Mouse (Mus musculus) right cerebral cortex, adult 2 months (tissue): ENCODE measurements around the gene Asah2.
"Not testable (repeated sequence)": the region's sequence is repeated elsewhere in the genome, so short reads cannot be mapped to it uniquely, and the experiment has no call there.

Experiments used
- DNase-seq, 2 experiments: peaks; one replicate each; pipeline ENCODE4 v3.0.0; 2021 to 2022; ENCODE audit warnings: low spot score in 2 of 2

The Asah2 gene

DNA sequence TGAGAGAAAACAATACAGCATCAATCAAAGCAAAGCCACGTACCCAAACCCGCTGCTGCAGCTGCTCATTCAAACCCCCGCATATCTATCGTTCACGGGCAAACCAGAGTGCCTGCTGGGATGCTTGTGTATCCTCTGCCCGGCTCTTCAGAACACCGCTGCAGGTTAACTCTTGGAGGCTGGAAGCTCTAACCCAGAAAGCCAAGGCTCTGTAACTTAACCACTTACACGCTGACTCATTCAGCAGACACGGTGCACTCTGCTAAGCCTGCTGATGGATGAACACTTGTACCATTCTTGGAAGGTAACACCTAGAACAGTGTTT, 5.1 kb downstream of the Asah2 start:
- DNase-seq, result peak; percentile 47 to 51

DNA sequence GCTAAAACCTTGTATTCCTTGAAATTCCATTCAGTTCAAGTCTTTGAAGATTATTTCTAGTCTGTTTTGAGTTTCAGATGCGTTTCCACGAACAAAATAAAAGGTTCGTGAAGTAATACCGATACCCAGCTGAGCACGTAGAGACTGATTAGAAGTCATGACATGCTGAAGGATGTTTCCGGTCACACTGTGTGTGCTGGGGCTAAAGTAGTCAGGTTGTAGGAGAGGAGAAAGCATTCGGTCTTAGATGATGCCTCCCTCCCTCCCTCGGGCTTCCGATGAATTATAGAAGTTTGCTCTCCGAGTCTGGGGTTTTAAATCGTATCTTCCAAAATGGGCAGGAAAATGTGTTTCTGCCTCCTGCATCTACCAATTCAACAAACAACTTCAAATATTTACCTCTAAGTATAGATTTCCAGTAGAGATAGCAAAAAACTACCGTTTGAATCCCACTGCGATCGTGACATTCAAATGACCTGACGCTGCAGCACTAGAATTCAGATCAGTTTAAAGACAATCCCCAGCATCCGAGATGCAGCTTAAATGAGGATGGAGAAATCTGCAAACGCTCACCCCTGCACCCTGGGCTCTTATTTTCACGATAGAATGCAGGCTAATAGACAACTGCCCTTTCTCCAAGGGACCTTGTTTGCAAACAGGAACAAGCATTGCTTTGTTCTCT, 5.6 kb downstream of the Asah2 start:
- DNase-seq, result no peak

DNA sequence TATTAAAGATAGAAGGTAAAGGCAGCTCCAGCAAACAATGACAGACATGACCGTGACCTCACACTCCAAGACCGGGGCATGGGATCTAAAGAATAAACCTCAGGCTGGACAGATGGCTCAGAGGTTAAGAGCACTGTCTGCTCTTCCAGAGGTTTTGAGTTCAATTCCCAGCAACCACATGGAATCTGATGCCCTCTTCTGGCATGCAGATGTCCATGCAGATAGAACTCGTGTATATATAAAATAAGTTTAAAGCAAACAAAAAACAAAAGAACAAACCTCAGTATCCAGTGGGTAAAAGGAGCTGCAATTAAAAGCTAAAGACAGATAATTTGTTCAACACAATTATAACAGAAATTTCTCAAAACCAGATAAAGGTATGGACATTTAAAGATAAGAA, 9.4 kb downstream of the Asah2 start:
- no peak for DNase-seq

DNA sequence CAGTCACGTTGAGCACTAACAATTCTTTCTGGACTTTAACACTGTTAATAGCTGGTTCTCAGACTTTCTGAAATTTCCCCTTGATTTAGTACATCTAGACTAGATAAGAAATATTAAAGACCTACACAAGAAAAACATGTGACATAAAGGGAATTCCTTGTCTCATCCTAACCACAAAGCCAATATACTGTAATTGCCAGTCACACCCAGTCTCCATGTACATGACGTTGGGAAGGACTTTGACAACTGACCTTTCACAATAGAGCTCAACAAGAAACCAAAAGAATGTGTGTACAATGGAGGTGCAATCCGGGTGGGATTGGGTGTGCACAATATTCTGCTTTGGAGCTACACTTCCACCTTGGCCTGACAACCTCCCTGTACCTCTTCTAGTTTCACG, 15.7 kb downstream of the Asah2 start:
- no peak for DNase-seq

DNA sequence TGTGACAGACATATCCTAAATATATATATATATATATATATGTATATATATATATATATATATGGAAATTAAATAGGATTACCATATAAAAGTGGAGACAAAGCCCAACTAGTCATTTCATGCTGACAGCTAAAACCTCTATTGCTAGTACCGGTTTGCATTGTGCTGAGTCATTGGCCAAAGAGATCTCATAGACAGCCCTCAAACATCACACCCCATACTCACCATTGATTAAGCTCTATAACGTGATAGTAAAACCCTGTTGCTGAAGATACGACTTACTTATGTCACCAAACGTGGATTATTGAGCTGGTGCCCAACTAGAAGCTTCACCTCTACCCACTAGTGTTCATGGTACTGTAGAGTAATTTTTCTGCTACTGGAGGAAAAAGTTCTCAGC, 17.2 kb downstream of the Asah2 start:
- no peak for DNase-seq

DNA sequence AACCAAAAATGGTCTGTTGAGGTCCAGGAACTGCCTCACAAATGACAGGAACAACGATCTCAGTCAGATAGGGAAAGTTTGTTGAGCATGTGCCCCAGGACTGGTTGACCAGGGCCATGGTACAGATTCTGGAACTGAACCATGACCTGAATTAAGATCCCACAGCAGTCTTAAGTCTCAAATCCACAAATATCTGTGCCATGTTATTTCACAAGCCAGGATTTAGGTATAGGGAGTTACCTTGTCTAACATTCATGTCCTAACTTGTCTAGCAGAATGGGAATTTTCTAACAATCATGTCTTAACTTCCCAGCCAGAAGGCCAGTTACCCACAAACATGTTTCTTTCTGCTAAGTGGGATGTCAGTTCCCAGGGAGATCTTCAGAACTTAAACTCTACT, 19.4 kb downstream of the Asah2 start:
- no peak for DNase-seq

DNA sequence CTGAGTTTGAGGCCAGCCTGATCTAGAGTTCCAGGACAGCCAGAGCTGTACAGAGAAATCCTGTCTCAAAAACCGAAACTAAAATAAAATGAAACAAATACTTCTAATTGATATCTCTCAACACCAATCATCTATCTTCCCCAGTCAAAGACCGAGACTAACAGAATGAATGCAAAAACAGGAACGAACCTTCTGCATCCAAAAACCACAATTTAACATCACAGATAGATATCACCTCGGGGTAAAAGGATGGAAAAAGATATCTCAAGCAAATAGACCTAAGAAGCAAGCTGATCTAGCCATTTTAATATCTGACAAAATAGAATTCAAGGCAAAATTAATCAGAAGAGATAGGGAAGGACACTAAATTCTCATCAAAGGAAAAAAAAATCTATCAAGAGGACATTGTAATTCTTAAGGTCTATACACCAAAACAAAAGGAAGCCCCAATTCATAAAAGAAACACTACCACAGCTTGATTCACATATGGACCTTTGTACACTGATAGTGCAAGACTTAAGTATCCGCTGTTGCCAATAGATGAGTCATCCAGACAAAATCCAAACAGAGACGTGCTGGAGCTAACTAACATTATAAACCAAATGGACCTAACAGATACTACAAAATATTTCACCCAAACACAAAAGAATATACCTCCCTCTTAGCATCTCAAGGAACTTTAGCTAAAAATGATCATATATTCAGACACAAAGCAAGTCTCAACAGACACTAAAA, 20.1 kb downstream of the Asah2 start:
- no peak for DNase-seq

DNA sequence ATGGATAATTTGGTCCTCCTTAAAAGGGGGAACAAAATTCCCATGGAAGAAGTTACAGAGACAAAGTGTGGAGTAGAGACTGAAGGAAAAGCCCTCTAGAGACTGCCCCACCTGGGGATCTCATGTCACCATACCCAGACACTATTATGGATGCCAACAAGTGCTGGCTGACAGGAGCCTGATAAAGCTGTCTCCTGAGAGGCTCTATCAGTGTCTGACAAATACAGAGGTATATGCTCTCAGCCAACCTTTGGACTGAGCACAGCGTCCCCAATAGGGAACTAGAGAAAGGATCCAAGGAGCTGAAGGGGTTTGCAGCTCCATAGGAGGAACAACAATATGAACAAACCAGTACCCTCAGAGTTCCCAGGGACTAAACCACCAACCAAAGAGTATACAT, 23.2 kb downstream of the Asah2 start:
- not testable (repeated sequence) for DNase-seq

DNA sequence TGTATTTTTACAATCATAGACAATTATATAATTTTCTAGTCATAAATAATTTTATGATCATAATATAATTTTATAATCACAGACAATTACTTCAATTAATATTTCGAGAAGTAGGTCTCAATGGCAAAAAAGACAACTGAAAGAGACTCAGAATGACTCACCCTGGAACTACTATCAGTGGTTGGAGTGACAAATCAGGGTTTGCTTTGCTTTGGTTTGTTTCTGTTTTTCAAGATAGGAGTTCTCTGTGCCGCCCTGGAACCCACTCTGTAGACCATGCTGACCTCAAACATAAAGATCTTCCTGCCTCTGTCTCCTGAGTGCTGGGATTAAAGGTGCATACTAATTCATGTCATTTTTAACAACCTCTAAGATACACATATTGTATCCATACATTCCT, 37.7 kb downstream of the Asah2 start:
- DNase-seq, result no peak

DNA sequence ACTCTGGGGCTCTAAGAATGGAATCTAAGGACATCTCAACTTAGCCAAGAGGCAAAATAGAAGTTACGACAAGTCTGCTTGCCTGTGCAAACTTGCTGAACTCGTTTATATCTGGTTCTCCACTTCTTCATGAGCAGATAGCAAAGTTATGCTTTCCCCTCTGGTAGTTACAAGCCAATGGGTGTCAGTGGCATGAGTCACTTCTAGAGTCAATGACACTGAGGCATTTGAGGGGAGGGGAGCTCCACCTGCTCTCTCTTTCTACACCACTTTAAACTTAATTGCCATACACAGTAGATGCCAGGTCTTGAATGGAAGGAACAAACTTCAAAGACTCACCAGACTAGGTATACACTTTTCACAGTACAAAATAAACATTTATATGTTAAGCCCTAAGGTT, 38.4 kb downstream of the Asah2 start:
- no peak for DNase-seq

DNA sequence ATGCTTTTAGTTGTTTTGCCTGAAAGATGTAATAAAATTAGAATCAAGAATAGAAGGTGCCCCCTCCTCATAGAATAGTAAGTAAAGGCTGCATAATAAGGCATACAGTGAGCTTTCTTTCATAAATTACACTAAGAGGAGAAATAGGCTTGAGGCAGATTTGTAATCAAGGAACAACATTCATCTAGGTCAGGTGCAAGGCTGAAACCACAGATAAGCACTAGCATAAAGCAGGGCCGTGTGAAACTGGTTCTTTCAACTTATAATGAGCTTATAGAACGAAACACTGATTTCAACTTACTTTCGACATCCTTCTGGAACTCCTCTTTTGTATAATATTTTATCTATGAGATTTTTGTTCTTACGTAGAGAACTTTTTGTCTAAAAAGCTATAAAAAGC, 40.3 kb downstream of the Asah2 start:
- DNase-seq, result no peak

DNA sequence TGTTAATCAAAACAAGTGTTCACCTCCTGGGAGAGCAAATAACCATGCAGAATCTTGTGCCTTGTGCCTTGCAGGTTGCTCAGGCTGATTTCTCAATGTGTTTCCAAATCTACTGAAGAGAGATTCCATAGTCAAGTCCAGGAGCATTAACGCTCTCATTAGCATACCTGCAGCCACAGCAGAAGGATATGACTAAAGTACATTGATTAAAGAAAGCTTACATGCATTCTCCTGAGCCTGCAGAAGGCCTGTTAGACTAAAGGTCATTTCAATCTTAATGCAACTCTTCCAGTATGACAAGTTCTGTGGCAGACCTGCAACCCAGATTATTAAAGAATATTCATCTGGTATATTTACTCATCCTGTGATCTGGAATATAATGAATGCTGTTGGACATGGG, 46.7 kb downstream of the Asah2 start:
- DNase-seq, result no peak

DNA sequence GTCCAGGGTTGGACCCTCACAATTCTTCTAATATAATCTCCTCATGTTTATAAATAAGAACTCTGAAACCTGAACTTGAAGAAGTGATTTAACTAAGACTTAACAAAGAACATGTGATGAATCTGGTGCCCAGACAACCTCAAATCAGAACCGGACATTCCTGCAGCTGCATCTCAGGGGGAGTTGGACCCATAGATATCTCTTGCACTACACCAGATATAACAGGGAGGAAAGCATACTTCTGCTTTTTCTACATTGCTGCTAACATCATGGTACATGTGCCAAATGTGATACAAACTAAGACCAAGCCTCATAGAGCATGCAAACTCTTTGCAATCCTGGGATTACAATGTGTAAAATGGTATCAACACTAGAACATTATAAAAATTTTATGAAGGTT, 51.8 kb downstream of the Asah2 start:
- no peak for DNase-seq

DNA sequence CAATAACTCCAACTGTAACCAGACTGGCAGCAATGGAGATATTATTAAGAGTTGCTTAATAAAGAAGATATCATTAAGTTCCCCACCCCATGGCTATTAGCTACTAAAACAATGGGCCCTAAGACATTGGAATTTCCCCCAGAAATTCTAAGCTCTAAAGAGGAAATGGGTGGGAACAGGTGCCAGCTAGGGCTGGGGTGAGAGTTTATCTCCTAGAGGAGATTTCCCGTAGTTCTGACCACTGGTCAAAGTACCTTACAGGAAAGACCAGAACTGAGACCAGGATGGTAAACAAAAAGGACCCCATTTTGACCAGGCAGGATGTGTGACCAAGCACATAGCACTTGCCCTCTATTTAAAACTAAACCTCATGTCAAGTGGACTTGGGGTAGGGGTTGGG, 52.3 kb downstream of the Asah2 start:
- DNase-seq, result no peak

DNA sequence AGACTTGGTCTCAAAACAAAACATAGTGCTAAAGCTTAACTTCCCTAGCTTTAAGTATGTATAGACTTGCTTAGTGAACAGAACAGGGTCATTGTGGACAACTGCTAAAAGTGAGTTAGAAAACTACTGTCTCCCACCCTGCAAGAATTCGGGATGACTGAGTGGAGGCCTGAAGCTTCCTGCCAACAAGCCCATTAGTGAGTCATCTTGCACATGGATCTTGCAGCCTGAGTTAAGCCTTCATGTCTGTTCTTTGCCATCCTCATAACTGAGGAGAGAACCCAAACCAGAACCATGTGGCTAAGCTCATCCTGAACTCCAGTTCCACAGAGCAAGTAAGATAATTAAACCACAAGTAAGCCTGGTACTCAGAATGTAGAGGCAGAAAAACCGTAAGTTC, 56.8 kb downstream of the Asah2 start:
- DNase-seq, result no peak

DNA sequence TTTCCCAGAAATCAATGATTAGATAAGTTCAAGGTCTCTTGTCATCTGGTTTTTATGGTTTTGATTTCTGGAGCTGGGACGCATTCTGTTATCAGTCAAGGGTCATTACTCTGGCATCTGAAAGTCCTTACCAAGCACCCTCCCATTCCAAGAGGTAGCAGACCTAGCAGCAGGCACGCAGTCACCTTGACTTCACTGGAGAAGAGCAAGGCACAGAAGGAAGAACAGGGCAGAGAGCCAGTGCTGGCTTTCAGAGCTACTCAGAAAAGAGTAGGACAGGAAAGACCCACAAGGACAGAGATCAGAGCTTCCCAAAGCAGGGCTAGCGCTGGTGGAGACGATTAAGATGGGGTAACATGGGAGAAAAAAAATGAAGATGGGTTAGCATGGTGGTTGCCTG, 75.1 kb downstream of the Asah2 start:
- no peak for DNase-seq

DNA sequence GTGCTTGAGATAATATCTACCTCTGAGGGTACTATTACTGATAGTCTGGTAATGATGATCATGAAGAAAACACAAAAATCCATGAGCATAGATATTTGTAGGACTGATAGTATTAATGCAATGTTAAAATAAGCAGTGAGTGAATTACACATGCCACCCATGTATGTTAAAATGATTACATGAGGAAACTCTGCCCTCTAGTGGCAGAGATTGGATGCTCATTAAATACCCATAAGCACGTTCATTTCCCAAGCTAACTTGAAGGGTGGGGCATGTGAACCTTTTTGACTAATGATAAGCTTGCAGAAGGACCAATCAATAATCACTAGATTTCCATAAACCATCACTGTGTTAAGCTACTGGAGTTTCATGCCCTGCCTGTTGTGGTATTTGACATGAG, 77.6 kb downstream of the Asah2 start:
- DNase-seq, result peak; percentile 34 to 61

DNA sequence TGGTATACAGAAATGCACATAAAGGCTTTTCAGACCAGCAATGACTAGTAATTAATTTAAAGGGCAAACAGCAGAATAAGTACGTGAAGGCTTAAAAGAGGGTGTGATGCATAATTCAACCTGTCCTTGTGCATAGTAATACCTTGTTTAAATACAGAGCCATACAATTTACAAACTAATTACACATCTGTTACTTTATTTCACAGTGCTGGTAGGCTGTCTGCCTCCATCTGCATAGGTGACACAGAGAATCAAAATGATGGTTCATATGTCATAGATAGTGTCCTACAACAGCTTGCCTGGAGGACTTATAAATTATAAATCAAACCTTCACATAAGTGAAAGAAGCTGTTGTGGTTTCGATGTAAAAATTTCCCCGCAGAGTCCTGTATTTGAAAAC, 82.6 kb downstream of the Asah2 start:
- DNase-seq, result no peak

DNA sequence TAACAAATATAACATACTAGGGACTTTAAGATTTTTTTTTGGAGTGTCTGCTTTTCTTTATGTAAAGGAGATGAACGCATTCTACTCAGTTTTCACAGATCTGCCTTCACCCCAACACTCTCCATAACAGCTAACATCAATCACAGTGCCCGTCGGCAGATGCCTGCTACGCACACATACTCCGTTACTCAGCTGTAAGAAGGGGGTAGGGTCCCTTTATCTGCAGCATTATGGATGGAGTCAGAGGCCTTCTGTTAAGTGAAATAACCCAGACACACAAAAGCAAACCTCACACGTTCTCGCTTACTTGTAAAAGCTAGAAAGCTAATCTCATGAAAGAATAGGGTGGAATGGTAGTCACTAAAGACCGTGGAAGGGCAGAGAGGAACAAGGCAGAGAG, 88.3 kb downstream of the Asah2 start:
- no peak for DNase-seq

DNA sequence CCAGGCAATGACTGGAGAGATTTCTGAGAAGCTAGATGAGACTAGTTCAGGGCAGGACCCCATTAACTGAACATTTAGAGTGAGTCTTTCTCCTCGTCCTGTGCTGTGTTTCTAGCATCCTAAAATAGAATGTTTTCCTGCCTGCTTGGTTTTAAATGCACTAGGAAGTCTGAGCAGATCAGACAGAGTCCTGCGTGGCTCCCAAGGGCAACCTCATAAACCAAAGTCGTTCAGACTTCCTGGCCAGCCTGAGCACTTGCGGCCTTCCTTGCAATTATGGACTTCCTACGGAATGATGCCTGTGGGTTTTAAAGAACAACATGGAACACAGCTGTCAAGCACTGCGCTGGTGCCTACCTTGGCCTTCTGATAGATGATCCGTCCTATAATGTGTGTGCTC, 89.4 kb downstream of the Asah2 start:
- no peak for DNase-seq

DNA sequence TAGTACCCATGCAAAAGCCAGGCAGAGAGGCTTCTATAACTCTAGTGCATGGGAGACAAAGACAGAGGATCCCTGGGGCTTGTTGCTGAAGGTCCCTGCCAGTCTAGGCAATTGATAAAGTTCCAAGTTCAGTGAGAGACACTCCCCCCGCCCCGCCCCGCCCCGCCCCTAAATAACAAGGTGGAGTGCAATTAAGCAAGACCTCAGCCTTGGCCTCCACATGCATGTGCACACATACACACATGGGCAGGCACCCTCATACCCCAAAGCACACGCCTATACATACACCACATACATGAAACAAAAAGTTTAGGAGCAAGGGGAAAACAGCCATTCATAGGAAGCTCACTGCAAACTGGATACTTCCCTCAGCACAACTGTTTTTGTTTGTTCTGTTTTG, 90.0 kb downstream of the Asah2 start:
- DNase-seq, result no peak

DNA sequence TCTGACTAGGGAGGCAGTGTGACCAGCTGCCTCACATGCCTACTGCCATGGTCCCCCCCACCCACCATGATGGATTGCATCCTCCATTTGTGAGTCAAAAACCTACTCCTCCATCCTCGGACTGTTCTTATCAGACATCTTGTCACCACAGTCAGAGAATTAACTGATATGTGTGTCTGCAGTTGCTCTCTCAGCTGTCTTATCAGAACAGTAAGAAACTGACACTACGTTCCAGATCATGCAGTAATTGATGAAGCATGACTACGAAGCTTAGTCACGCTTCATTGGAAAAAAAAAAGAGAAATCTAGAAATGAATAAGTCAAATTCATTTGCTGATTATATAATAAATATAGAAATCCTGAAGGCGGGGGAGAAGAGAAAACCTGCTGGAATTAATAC, 105.4 kb downstream of the Asah2 start:
- DNase-seq, result no peak

DNA sequence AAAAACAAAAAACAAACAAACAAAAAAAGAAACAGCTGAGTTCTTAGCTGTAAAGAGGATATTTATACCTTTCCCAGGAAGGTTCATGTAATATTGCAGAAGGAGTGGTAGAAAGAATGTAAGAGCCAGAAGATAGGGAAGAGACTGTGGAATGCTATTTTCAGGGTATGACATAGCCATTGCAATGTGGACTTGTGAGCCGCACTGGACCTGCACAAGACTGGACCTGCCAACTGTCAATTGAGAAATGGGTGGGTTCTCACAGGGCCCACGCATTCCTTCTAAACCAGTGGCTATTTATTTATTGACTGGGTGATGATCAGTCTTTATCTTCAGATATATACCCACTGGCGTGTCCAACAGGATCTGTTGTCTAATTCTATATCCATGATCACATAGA, 111.1 kb downstream of the Asah2 start:
- no peak for DNase-seq

DNA sequence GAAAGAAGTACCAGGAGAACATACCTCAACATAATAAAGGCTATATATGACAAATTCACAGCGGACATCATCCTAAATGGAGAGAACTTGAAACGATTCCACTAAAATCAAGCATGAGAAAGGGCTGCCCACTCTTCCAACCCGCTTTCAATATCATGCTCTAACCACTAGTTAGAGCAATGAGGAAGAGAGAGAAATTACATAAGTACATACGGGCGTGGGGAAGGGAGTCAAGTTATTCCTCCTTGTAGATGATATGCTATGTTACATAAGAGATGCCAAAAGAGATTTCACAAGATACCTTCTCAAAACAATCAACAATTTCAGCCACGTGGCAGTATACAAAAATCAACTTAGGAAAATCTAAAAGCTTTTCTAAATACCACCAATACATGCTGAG, 117.0 kb downstream of the Asah2 start:
- DNase-seq, result no peak
